Mouse (Mus musculus) brown adipose tissue, adult 24 weeks (tissue): ENCODE measurements around the gene Rho. TPM values are rescaled to one million over a fixed set of nuclear protein-coding genes. Genes with fewer than 3 reads are reported as not detected.

ENCODE experiments used
- H3K27ac ChIP-seq: fragments of 200-500 bp; replicated peaks from 2 replicates; pipeline ENCODE4 v1.5.1; 2012; ENCODE audit warnings: low read depth, mild to moderate bottlenecking, low read length
- H3K4me1 ChIP-seq: fragments of 200-500 bp; 2 replicates; pipeline ENCODE4 v1.6.1; 2012; ENCODE audit warnings: low read length, mixed read lengths; ENCODE audit not compliant: control insufficient read depth, insufficient read depth, insufficient read length
- H3K4me3 ChIP-seq: fragments of 200-500 bp; 2 replicates; pipeline ENCODE4 v1.5.1; 2012; ENCODE audit warnings: low read depth, mild to moderate bottlenecking, low read length, moderate library complexity; ENCODE audit not compliant: insufficient read depth
- polyA plus RNA-seq: library from polyadenylated mRNA; stranded (reverse); fragments of >200 nt; gene quantifications from 2 replicates; pipeline ENCODE4 v1.2.4, GENCODE M21; 2012; ENCODE audit not compliant: missing spikeins, insufficient read depth, insufficient read length

Gene Rho
- polyA plus RNA-seq, 1 experiment, result not detected

GRCm38 (mm10) chr6:115989032-115989431, 57.5 kb downstream of the Rho start:
- Histone ChIP-seq H3K4me1 (peaks cover 52% of the 10 kb centered on the region), H3K4me3 (peak overlapping the region; percentile 75), H3K27ac (peak overlapping the region; percentile 4; the same call in 1 of the 2 replicates)

DNA sequence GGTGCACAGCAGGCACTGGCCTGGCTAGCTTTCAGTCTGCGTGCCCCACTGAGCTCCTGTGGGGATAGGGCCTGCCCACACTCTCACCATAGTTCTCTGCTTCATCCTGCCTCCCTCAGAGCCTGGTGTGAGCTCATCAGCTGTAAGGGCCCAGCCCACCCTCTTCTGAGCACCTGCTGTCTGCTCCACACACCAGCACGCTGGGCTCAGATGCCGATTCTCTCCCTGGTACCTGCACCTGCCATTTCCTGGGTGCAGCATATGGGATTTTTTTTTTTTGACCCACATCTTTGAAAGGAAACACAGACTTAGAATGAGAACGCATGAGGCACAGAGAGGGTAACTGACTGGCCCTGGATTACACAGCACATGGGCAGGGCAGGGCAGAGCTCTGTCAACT, 58.1 kb downstream of the Rho start:
- H3K4me3 ChIP-seq, result peak overlapping the region; percentile 75
- H3K4me1 ChIP-seq, result peaks cover 48% of the 10 kb centered on the region
- peak overlapping the region; percentile 4 for H3K27ac ChIP-seq

Other genes with a start within 250 kb of the Rho start
- gene Tmem40, start 169.3 kb upstream of the Rho start, polyA plus RNA-seq, result not detected in 2 replicates
- 0.44 and 0.46 TPM in 2 replicates for gene Cand2, start 157.2 kb upstream of the Rho start, polyA plus RNA-seq
- 1,120 and 1,124 TPM in 2 replicates for gene Rpl32, start 123.0 kb upstream of the Rho start, polyA plus RNA-seq
- gene Efcab12, start 93.3 kb upstream of the Rho start, polyA plus RNA-seq, result 0.46 TPM in 1 of 2 replicates, not detected in the other
- 0.48 and 1.0 TPM in 2 replicates for gene Mbd4, start 78.4 kb upstream of the Rho start, polyA plus RNA-seq
- 2.0 and 3.7 TPM in 2 replicates for gene Ift122, start 78.3 kb upstream of the Rho start, polyA plus RNA-seq
- gene H1foo, start 13.2 kb downstream of the Rho start, polyA plus RNA-seq, result not detected in 2 replicates
- 20.2 and 24.0 TPM in 2 replicates for gene Plxnd1, start 63.3 kb downstream of the Rho start, polyA plus RNA-seq